Mouse (Mus musculus): Measurements from ENCODE around the gene Htt. TPM values are rescaled to one million over a fixed set of nuclear protein-coding genes. Genes with fewer than 3 reads are reported as not detected.
A peak's percentile ranks its signal among the peaks of the same experiment; 100 is the strongest.
"Not testable (repeated sequence)": the region's sequence is repeated elsewhere in the genome, so short reads cannot be mapped to it uniquely, and the experiment has no call there.

The Htt gene
- 8.2 and 12.6 TPM in 2 replicates for polyA plus RNA-seq (2011; ENCODE audit: insufficient read depth, insufficient read length, low replicate concordance, missing spikeins)

DNA sequence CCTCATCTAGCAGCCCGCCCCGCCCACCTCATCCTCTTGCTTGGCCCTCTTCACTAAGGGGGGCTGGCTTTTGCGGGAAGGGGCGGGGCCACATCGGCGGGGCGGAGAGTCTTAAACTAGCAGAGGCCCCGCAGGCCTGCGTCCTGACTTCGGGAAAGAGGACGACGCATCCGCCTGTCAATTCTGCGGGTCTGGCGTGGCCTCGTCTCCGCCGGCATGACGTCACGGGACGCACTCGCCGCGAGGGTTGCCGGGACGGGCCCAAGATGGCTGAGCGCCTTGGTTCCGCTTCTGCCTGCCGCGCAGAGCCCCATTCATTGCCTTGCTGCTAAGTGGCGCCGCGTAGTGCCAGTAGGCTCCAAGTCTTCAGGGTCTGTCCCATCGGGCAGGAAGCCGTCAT, at the start of gene Htt:
TSS of gene Htt (plus strand) at position 232 of the 400 bp plus-strand sequence.
- H3K4me1 ChIP-seq (ENCODE audit: control insufficient read depth, insufficient read depth, low read length), result no peaks in the 10 kb centered on the region; the same call in 1 of the 2 replicates
- TF ChIP-seq POLR2A (IDR thresholded peaks at IDR 0.05; ENCODE audit: borderline replicate concordance, control insufficient read depth, low read depth, low read length) (peak; percentile 94), CTCF (IDR thresholded peaks at IDR 0.05; ENCODE audit: control insufficient read depth, insufficient read depth, low read length) (no peak)

DNA sequence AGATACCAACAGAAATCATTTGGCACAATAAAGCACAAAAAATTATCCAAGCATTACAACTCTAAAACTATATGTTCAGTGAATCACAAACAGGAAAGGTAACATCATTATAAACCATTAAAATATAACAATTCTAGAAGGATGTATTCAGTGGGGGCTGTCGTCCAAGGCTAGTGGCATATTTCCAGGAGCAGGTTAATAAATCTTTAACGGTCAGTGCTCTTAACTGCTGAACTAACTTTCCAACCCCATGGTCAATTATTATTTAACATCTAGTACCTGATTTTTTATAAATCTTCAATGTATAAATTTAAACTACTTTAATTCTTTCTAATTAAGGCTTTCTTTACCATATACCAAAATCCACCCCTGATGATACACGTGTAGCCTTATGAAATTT, 47.2 kb upstream of the Htt start:
- H3K27ac ChIP-seq (ENCODE audit: control insufficient read depth, insufficient read depth, low read depth, low read length, poor library complexity); H3K4me3 ChIP-seq (replicated peaks; ENCODE audit: control insufficient read depth, low read depth, low read length); H3K4me1 ChIP-seq (ENCODE audit: control insufficient read depth, insufficient read depth, low read length): not testable (repeated sequence)
- 81% methylated on average over 3 of the region's 3 CpGs for WGBS

More for the DNA sequence above, at the start of gene Htt:
- peak within 1 kb of the TSS; percentile 95 for H3K4me3 ChIP-seq (replicated peaks; ENCODE audit: control insufficient read depth, low read depth, low read length)
- H3K27ac ChIP-seq (ENCODE audit: control insufficient read depth, insufficient read depth, low read depth, low read length, poor library complexity), result peak within 1 kb of the TSS; percentile 61
- WGBS, result under 1% methylated on average over 35 of the region's 35 CpGs

DNA sequence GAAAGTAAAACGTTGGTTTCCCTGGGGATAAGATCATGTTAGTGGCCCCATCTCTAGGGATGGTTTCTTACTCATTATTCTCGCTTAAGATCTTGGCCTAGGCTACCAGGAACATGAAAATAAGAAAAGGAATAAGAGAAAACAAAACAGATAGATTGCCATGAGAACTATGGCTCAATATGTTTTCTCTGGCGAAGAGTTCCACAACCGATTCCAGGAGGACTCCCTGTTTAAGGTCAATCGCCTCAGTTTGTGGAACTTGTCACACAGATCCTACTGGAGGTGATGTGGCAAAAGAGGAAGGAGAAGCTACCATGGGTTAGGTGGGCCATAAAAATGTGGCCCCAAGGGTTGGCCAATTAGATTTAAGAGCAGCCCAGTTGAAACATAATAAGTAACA, 46.7 kb upstream of the Htt start:
- Histone ChIP-seq H3K4me3 (replicated peaks; ENCODE audit: control insufficient read depth, low read depth, low read length) (no peak overlapping the region), H3K27ac (ENCODE audit: control insufficient read depth, insufficient read depth, low read depth, low read length, poor library complexity) (no peak overlapping the region), H3K4me1 (ENCODE audit: control insufficient read depth, insufficient read depth, low read length) (no peaks in the 10 kb centered on the region)
- 69% methylated on average over 5 of the region's 5 CpGs for WGBS
- no peak for TF ChIP-seq POLR2A (IDR thresholded peaks at IDR 0.05; ENCODE audit: borderline replicate concordance, control insufficient read depth, low read depth, low read length)
- no peak for TF ChIP-seq CTCF (IDR thresholded peaks at IDR 0.05; ENCODE audit: control insufficient read depth, insufficient read depth, low read length)

DNA sequence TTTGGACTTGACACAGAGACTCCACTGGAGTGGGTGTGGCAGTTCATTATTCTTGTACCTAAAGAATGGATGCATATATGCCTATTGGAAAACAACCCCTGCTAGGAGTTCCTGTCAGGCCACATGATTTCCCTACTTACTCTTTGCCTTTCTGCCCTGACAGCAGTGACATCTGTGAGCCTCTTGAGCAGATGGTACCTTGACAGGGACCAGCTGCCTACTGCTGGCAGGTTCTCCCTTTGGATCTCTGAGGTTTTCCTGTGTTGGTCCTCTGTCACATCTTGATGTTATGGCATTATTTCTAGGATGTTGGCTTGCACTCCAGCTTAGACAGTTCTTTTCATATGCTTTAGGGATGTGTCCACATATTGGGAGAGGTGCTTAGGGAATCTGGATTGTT, 32.4 kb upstream of the Htt start:
- H3K4me3 ChIP-seq (replicated peaks; ENCODE audit: control insufficient read depth, low read depth, low read length), result no peak overlapping the region
- TF ChIP-seq POLR2A (IDR thresholded peaks at IDR 0.05; ENCODE audit: borderline replicate concordance, control insufficient read depth, low read depth, low read length) (no peak), CTCF (IDR thresholded peaks at IDR 0.05; ENCODE audit: control insufficient read depth, insufficient read depth, low read length) (no peak)

DNA sequence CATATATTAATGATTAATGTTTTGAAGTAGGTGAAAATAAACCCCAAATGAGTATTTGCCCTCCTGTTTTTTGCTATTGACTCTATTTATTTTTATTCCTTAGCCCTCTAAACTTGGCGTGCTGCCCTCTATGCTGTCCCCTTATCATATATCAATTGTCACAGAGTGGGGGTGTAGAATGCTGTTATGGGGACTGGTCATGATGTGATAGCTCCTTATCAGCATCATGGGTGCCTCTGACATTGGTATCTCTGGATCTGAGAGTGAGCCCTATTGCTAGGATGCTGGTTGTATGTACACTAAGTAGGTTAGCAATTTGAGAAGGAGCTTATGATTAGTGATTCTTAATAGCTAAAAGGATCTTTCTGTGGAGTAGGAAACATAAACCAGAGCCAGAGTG, 31.3 kb upstream of the Htt start:
- 61% methylated on average over 1 of the region's 1 CpGs for WGBS
- TF ChIP-seq CTCF (IDR thresholded peaks at IDR 0.05; ENCODE audit: control insufficient read depth, insufficient read depth, low read length) (no peak), POLR2A (IDR thresholded peaks at IDR 0.05; ENCODE audit: borderline replicate concordance, control insufficient read depth, low read depth, low read length) (no peak)
- H3K4me1 ChIP-seq (ENCODE audit: control insufficient read depth, insufficient read depth, low read length), result no peaks in the 10 kb centered on the region
- H3K4me3 ChIP-seq (replicated peaks; ENCODE audit: control insufficient read depth, low read depth, low read length), result no peak overlapping the region
- no peak overlapping the region for H3K27ac ChIP-seq (ENCODE audit: control insufficient read depth, insufficient read depth, low read depth, low read length, poor library complexity)

More for the DNA sequence above, 32.4 kb upstream of the Htt start:
- no peaks in the 10 kb centered on the region for H3K4me1 ChIP-seq (ENCODE audit: control insufficient read depth, insufficient read depth, low read length)
- H3K27ac ChIP-seq (ENCODE audit: control insufficient read depth, insufficient read depth, low read depth, low read length, poor library complexity), result no peak overlapping the region

DNA sequence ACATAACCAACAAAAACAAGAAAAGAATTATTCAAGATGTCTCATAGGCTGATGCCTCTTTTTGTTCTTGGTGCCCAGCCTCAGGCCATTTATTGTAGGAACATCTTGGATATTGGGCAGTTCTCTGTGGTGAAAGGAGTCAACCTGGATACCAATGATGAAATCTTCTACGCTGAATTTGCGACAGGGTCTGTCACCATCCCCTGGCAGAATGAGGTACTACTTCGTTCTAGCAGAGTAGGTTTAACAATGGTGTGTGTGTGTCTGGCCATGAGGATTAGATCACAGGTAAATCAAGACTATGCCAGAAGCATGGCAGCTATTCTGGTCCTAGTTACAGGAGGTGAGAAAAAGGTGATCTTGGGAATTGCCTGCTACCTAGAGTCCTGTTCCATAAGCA, 10.1 kb upstream of the Htt start:
- no peak overlapping the region for H3K27ac ChIP-seq (ENCODE audit: control insufficient read depth, insufficient read depth, low read depth, low read length, poor library complexity)
- WGBS, result 40% methylated on average over 3 of the region's 3 CpGs
- H3K4me3 ChIP-seq (replicated peaks; ENCODE audit: control insufficient read depth, low read depth, low read length), result no peak overlapping the region
- no peak for TF ChIP-seq CTCF (IDR thresholded peaks at IDR 0.05; ENCODE audit: control insufficient read depth, insufficient read depth, low read length)
- no peak for TF ChIP-seq POLR2A (IDR thresholded peaks at IDR 0.05; ENCODE audit: borderline replicate concordance, control insufficient read depth, low read depth, low read length)
- H3K4me1 ChIP-seq (ENCODE audit: control insufficient read depth, insufficient read depth, low read length), result no peaks in the 10 kb centered on the region

DNA sequence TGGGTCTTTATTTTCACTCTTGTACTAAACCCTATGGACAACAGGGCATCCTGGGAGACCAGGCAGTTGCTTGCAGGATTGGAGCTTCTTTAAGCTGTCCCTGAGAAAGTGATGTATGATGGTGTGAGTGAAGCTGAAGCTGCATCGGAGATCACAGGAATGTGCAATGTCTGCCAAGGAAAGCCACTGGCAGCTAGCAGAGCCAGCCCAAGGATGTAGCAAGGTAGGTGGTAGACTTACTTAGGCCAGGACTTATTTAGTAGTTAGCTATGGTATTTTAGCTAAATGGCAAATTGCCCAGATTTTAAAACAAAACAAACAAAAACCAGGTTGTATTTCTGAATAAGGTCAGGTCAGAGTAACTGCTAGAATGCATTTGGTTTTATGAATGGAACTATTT, 2.8 kb upstream of the Htt start:
- H3K27ac ChIP-seq (ENCODE audit: control insufficient read depth, insufficient read depth, low read depth, low read length, poor library complexity), result no peak overlapping the region
- TF ChIP-seq POLR2A (IDR thresholded peaks at IDR 0.05; ENCODE audit: borderline replicate concordance, control insufficient read depth, low read depth, low read length), result no peak
- no peak for TF ChIP-seq CTCF (IDR thresholded peaks at IDR 0.05; ENCODE audit: control insufficient read depth, insufficient read depth, low read length)
- H3K4me1 ChIP-seq (ENCODE audit: control insufficient read depth, insufficient read depth, low read length), result no peaks in the 10 kb centered on the region; the same call in 1 of the 2 replicates
- 87% methylated on average over 1 of the region's 1 CpGs for WGBS
- H3K4me3 ChIP-seq (replicated peaks; ENCODE audit: control insufficient read depth, low read depth, low read length), result no peak overlapping the region

DNA sequence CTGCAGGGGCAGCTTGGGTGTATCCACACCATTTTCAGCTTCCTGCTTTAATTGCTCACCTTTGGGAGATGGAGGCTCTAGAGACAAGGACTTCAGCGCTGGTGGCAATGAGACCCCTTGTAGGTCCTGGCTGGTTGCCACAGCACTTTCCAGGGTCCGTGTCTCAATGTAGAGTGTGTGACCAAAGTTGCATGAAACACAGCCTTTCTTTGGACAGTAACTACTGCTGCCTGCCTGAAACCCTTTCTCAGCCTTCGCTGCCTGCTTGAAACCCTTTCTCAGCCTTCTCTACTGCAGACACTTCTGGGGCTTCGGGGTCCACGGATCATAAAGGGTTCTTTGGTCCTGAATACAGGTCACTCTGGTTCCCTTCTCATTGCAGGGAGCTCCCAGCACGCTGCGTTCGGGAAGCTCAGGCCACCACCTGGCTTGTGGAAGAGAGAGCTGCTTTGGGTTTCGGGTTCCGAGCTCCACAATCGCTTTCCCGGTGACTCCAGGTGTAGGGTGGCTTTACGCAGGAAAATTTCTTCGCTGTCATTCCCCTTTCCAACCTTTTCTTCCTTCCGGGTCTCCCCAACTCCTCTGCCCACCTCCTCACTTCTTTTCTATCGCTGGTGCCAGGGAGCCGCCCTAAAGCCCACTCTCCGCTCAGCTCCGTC, 561 bp upstream of the Htt start:
- TF ChIP-seq CTCF (IDR thresholded peaks at IDR 0.05; ENCODE audit: control insufficient read depth, insufficient read depth, low read length), result no peak
- TF ChIP-seq POLR2A (IDR thresholded peaks at IDR 0.05; ENCODE audit: borderline replicate concordance, control insufficient read depth, low read depth, low read length), result no peak
- H3K27ac ChIP-seq (ENCODE audit: control insufficient read depth, insufficient read depth, low read depth, low read length, poor library complexity), result peak overlapping the region; percentile 59
- 1% methylated on average over 19 of the region's 19 CpGs for WGBS

More for the DNA sequence above, 561 bp upstream of the Htt start:
- no peaks in the 10 kb centered on the region; the same call in 1 of the 2 replicates for H3K4me1 ChIP-seq (ENCODE audit: control insufficient read depth, insufficient read depth, low read length)
- peak overlapping the region; percentile 95 for H3K4me3 ChIP-seq (replicated peaks; ENCODE audit: control insufficient read depth, low read depth, low read length)
